Mouse (Mus musculus): ENCODE measurements at regions not wholly inside any gene's neighbourhood (a gene's known extent, or its start where the extent isn't known, plus 50 kb on each side); places are given as distances from the start of the nearest gene placed in this dataset.
"Not testable (repeated sequence)": the region's sequence is repeated elsewhere in the genome, so short reads cannot be mapped to it uniquely, and the experiment has no call there.

- not testable (repeated sequence) for TF ChIP-seq POLR2A (IDR thresholded peaks at IDR 0.05; ENCODE audit: low read depth, low read length); CTCF (IDR thresholded peaks at IDR 0.05; ENCODE audit: extremely low read depth, insufficient read length, insufficient replicate concordance, low read depth, low read length)
Observed at GRCm38 (mm10) chr10:26607081-26607480, 146.1 kb upstream of the Arhgap18 start.

Data from small intestine, adult 2 months (tissue).